7 mouse cellular contexts compared by ENCODE assay signal in genomic region chr10:68146842-68147241, GRCm38 (mm10).
DNase-seq lines count a peak whose midpoint lies in the region; ATAC-seq lines count a peak whose summit lies in the region.

No protein-coding gene starts in this region.

- 0 out of 2 replicates have a peak overlapping the region, but pooled peaks have one; percentile 30 for H3K27ac ChIP-seq in hindbrain, embryonic 13.5 days

- no peak overlapping the region for H3K9ac ChIP-seq in hindbrain, embryonic 13.5 days

- H3K9me3 ChIP-seq in hindbrain, embryonic 13.5 days: no peaks in the 10 kb centered on the region

- peaks cover 18% of the 10 kb centered on the region; the same call in 1 of the 2 replicates for H3K4me1 ChIP-seq in hindbrain, embryonic 13.5 days (replicated peaks)

- DNase-seq in right cerebral cortex, adult 2 months (ENCODE audit: low spot score in 2 of 2): peak; percentile 71 to 73
- no peak for DNase-seq in right cerebral cortex, postnatal 4 days
- peak; percentile 82 for DNase-seq in adipocyte (ENCODE audit: low spot score)
- peak; percentile 87 for DNase-seq in embryo, embryonic 10.5 days (ENCODE audit: low spot score)
- peak; percentile 22 for DNase-seq in left cerebral cortex, postnatal 4 days
- peak; percentile 65 to 66 for DNase-seq in right cerebral cortex, postnatal 10 days (ENCODE audit: low spot score in 2 of 2)

- ATAC-seq in hindbrain, embryonic 13.5 days (ENCODE audit: low FRiP score): no peak

- no peak overlapping the region for H3K4me3 ChIP-seq in hindbrain, embryonic 13.5 days

- H3K27me3 ChIP-seq in hindbrain, embryonic 13.5 days: no peaks in the 10 kb centered on the region

- no peaks in the 10 kb centered on the region for H3K36me3 ChIP-seq in hindbrain, embryonic 13.5 days

- WGBS in hindbrain, embryonic 13.5 days: 11% methylated on average over 5 of the region's 5 CpGs

- no peak overlapping the region for H3K4me2 ChIP-seq in hindbrain, embryonic 13.5 days

- intact Hi-C loops in left cerebral cortex, postnatal 4 days (cut with DNase I): loop anchor here (10.0 kb wide), 1 partner anchor 282 kb away; no protein-coding TSS in a partner anchor
